In genomic region chr5:74936087-74936486, GRCm38 (mm10) we compare ENCODE assay signal across 21 mouse cellular contexts.
DNase-seq lines count a peak whose midpoint lies in the region; ATAC-seq and TF ChIP-seq lines count a peak whose summit lies in the region.
"Had no signal": no experiment of that assay in that cellular context is flagged by ENCODE, and none has a peak within 500 bp of the region (broad histone marks: within the 10 kb centered on the region; RNA-seq: fewer than 3 reads in every experiment).

No protein-coding gene starts in this region.

- H3K36me3 ChIP-seq in kidney, embryonic 16.5 days (ENCODE audit: insufficient read depth, low read length), result no peaks in the 10 kb centered on the region
- no peaks in the 10 kb centered on the region for H3K36me3 ChIP-seq in limb, embryonic 12.5 days
- H3K36me3 ChIP-seq in stomach, postnatal 0 days (ENCODE audit: control insufficient read depth, insufficient read depth, low read length), result no peaks in the 10 kb centered on the region
- H3K36me3 ChIP-seq: embryonic facial prominence, embryonic 15.5 days; G1E; heart, embryonic 10.5 days; hindbrain, embryonic 13.5 days had no signal

- intact Hi-C loops in gastrocnemius, adult 2 months (cut with DNase I), result no loop called here

- H3K9me3 ChIP-seq in kidney, embryonic 16.5 days (ENCODE audit: low read length), result no peaks in the 10 kb centered on the region
- H3K9me3 ChIP-seq in limb, embryonic 12.5 days, result no peaks in the 10 kb centered on the region
- H3K9me3 ChIP-seq in stomach, postnatal 0 days (ENCODE audit: control insufficient read depth, low read length), result no peaks in the 10 kb centered on the region
- H3K9me3 ChIP-seq: embryonic facial prominence, embryonic 15.5 days; G1E; heart, embryonic 10.5 days; hindbrain, embryonic 13.5 days had no signal

- H3K4me1 ChIP-seq in kidney, embryonic 16.5 days (ENCODE audit: insufficient read depth, low read length), result no peaks in the 10 kb centered on the region; the same call in 1 of the 2 replicates
- peaks cover 33% of the 10 kb centered on the region for H3K4me1 ChIP-seq in limb, embryonic 12.5 days (replicated peaks)
- no peaks in the 10 kb centered on the region for H3K4me1 ChIP-seq in stomach, postnatal 0 days (replicated peaks; ENCODE audit: control insufficient read depth, insufficient read depth)
- H3K4me1 ChIP-seq: hindbrain, embryonic 13.5 days had no signal

- H3K27ac ChIP-seq in gastrocnemius, adult 2 months, result peak overlapping the region; percentile 48; the same call in 1 of the 2 replicates
- peak overlapping the region; percentile 40; the same call in 1 of the 2 replicates for H3K27ac ChIP-seq in kidney, embryonic 16.5 days (ENCODE audit: low read length)
- peak overlapping the region; percentile 29; the same call in 1 of the 2 replicates for H3K27ac ChIP-seq in limb, embryonic 12.5 days
- H3K27ac ChIP-seq in stomach, postnatal 0 days (replicated peaks), result 0 out of 2 replicates have a peak overlapping the region, but pooled peaks have one; percentile 20
- H3K27ac ChIP-seq: embryonic facial prominence, embryonic 15.5 days; heart, embryonic 10.5 days; hindbrain, embryonic 13.5 days had no signal

- 67% methylated on average over 5 of the region's 5 CpGs for WGBS in kidney, embryonic 16.5 days
- 72% methylated on average over 5 of the region's 5 CpGs for WGBS in limb, embryonic 12.5 days
- 64% methylated on average over 5 of the region's 5 CpGs for WGBS in stomach, postnatal 0 days

- no peak overlapping the region for H3K4me2 ChIP-seq in kidney, embryonic 16.5 days (replicated peaks; ENCODE audit: low read depth, low read length)
- H3K4me2 ChIP-seq in limb, embryonic 12.5 days, result no peak overlapping the region
- no peak overlapping the region for H3K4me2 ChIP-seq in stomach, postnatal 0 days (replicated peaks; ENCODE audit: low read depth)
- H3K4me2 ChIP-seq: embryonic facial prominence, embryonic 15.5 days; hindbrain, embryonic 13.5 days had no signal

- no peak overlapping the region for H3K4me3 ChIP-seq in gastrocnemius, adult 2 months
- no peak overlapping the region for H3K4me3 ChIP-seq in kidney, embryonic 16.5 days (ENCODE audit: low read length)
- H3K4me3 ChIP-seq in limb, embryonic 12.5 days (replicated peaks), result no peak overlapping the region
- H3K4me3 ChIP-seq in stomach, postnatal 0 days (ENCODE audit: low read depth, low read length), result no peak overlapping the region
- H3K4me3 ChIP-seq: embryonic facial prominence, embryonic 15.5 days; heart, embryonic 10.5 days; hindbrain, embryonic 13.5 days had no signal

- DNase-seq in gastrocnemius, adult 2 months, result no peak
- DNase-seq in gastrocnemius, postnatal 10 days, result no peak
- DNase-seq in kidney, postnatal 36 days, result no peak
- DNase-seq in stomach, postnatal 0 days (ENCODE audit: low spot score), result no peak
- no peak for DNase-seq in frontal cortex, postnatal 14 days (ENCODE audit: low spot score in 2 of 2)
- DNase-seq in urinary bladder, adult 2 months (ENCODE audit: low spot score), result no peak
- DNase-seq: cerebellum, adult 11 months; cerebellum, postnatal 14 days; gastrocnemius, postnatal 25 days; liver; lung, postnatal 10 days; retina, postnatal 1 day; right cerebral cortex, postnatal 4 days; thymus, postnatal 36 days had no signal

- no peak for ATAC-seq in kidney, embryonic 16.5 days (ENCODE audit: low FRiP score, low TSS enrichment)
- no peak for ATAC-seq in limb, embryonic 12.5 days (ENCODE audit: insufficient number of reproducible peaks, insufficient read depth, low FRiP score, low TSS enrichment, low read depth)
- ATAC-seq in stomach, postnatal 0 days (ENCODE audit: low FRiP score, low TSS enrichment), result peak; percentile 61; the same call in 1 of the 2 replicates
- ATAC-seq: midbrain, embryonic 16.5 days had no signal

- no peak for TF ChIP-seq CTCF in gastrocnemius, adult 2 months (IDR thresholded peaks at IDR 0.05)
- no peak for TF ChIP-seq CTCF in stomach, postnatal 0 days (IDR thresholded peaks at IDR 0.05; ENCODE audit: low read depth)

- no peak overlapping the region for H3K9ac ChIP-seq in kidney, embryonic 16.5 days (replicated peaks; ENCODE audit: low read length)
- no peak overlapping the region for H3K9ac ChIP-seq in limb, embryonic 12.5 days (replicated peaks)
- no peak overlapping the region for H3K9ac ChIP-seq in stomach, postnatal 0 days (ENCODE audit: low read length)
- H3K9ac ChIP-seq: embryonic facial prominence, embryonic 15.5 days; hindbrain, embryonic 13.5 days had no signal

- H3K27me3 ChIP-seq in kidney, embryonic 16.5 days (ENCODE audit: insufficient read depth, low read length), result peaks cover 13% of the 10 kb centered on the region
- H3K27me3 ChIP-seq in limb, embryonic 12.5 days, result no peaks in the 10 kb centered on the region; the same call in 1 of the 2 replicates
- H3K27me3 ChIP-seq in stomach, postnatal 0 days (ENCODE audit: control insufficient read depth, insufficient read depth, low read length), result no peaks in the 10 kb centered on the region
- H3K27me3 ChIP-seq: embryonic facial prominence, embryonic 15.5 days had no signal

- no peak for TF ChIP-seq EP300 in stomach, postnatal 0 days (optimal IDR thresholded peaks at IDR 0.05)
